Mouse (Mus musculus) left cerebral cortex, postnatal 36 days (tissue): ENCODE measurements around the gene Prss34. TPM values are rescaled to one million over a fixed set of nuclear protein-coding genes. Genes with fewer than 3 reads are reported as not detected.

Source experiments
- DNase-seq, 2 experiments: peaks; one replicate each; pipeline ENCODE4 v3.0.0; 2021 to 2022; ENCODE audit warnings: low spot score in 2 of 2, mixed read lengths in 1 of 2
- intact Hi-C: fragments of 180-260 bp; cut with DNase I; formaldehyde crosslinking; loops from one replicate; pipeline ENCODE4 v1.15.1; 2025
- total RNA-seq, 2 experiments: library from RNA; stranded (reverse); gene quantifications; 2 replicates each; pipeline ENCODE4 v1.2.3; 2021

The Prss34 gene
- not detected for total RNA-seq

GRCm38 (mm10) chr17:25298094-25298493 is at the start of gene Prss34:
Prss34 (plus strand) TSS chr17:25298394.
- DNase-seq: no peak
- intact Hi-C loops: no loop called here

GRCm38 (mm10) chr17:25250181-25250835 is 47.9 kb upstream of the Prss34 start:
- intact Hi-C loops: no loop called here
- DNase-seq: no peak

GRCm38 (mm10) chr17:25252643-25253042 is 45.6 kb upstream of the Prss34 start:
- DNase-seq: no peak
- intact Hi-C loops: no loop called here

DNA sequence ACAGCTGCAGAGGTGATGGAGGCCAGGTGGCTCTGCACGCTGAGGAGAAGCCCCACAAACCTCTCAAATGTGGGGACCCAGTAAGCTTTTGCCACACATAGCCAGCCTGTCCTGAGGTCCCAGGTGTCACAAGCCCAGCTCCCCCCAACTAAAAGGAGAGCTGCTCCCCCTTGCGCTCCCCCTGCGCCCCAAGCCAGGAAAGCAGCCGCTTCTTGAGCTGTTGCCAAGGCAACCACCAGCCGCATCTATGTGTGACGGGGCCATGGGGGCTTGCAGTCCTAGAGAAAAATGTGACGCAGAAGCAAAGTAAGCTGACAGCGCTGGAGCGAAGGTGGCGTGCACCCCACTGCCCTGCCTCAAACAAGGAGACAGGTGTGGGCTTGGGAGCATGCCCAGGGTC is 44.4 kb upstream of the Prss34 start:
- intact Hi-C loops: no loop called here
- DNase-seq: no peak

- intact Hi-C loops: no loop called here
These were observed 43.1 kb upstream of the Prss34 start for GRCm38 (mm10) chr17:25255110-25255509.

GRCm38 (mm10) chr17:25256140-25256754 is 41.9 kb upstream of the Prss34 start, which contains the start of gene Baiap3:
Baiap3 (minus strand) TSS chr17:25256364.
- DNase-seq: no peak
- intact Hi-C loops: no loop called here

More at GRCm38 (mm10) chr17:25255110-25255509, 43.1 kb upstream of the Prss34 start:
- no peak for DNase-seq

DNA sequence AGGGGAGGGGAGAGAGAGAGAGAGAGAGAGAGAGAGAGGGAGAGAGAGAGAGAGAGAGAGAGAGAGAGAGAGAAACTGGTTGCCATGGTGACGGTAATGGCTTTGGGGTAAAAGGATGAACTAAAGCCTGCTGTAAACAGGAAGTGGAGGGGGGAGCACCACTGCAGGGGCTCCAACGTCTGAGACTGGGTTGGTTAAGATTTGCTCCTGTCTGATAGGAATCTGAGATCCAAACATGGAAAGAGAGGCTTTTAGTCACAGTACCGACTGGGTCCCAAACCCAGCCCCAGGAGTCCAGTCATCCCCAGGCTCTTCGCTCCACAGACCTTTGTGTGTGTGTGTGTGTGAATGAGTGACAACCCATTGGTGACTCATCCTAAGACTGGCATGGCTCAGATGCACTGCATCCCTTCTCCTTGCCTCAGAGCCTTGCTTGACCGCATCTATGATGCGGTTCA is 40.4 kb upstream of the Prss34 start:
- no peak for DNase-seq
- intact Hi-C loops: no loop called here

- DNase-seq: no peak
These were observed 33.7 kb upstream of the Prss34 start for GRCm38 (mm10) chr17:25264453-25264852.

GRCm38 (mm10) chr17:25270795-25271335 is 27.3 kb upstream of the Prss34 start:
- intact Hi-C loops: loop anchor here (5.0 kb wide), 1 partner anchor 154 kb away; the partner anchor contains the start of gene Telo2
- no peak for DNase-seq

More at GRCm38 (mm10) chr17:25264453-25264852, 33.7 kb upstream of the Prss34 start:
- intact Hi-C loops: no loop called here

DNA sequence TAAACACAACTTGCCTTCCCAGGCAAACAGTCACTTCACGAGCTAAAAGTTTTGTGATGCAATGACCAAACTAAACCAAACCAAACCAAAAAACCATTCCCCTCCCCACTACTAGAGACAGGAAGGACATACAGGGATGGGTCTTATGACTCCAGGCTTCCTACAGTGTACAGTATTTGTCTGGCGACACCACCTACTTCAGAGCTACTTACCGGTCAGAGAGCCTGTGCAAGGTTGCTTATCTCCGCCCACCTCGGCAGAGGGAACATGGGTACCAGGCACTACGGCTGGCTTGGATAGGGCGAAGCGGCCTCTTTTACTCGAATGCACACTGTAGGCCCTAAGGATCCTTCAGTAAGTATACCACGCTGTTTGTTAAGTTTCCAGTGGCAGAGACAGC is 25.9 kb upstream of the Prss34 start:
- intact Hi-C loops: loop anchor here (2.0 to 5.0 kb wide), 2 partner anchors 88 to 155 kb away; partner anchors contain the start of genes BC003965 and Telo2
- DNase-seq: no peak

DNA sequence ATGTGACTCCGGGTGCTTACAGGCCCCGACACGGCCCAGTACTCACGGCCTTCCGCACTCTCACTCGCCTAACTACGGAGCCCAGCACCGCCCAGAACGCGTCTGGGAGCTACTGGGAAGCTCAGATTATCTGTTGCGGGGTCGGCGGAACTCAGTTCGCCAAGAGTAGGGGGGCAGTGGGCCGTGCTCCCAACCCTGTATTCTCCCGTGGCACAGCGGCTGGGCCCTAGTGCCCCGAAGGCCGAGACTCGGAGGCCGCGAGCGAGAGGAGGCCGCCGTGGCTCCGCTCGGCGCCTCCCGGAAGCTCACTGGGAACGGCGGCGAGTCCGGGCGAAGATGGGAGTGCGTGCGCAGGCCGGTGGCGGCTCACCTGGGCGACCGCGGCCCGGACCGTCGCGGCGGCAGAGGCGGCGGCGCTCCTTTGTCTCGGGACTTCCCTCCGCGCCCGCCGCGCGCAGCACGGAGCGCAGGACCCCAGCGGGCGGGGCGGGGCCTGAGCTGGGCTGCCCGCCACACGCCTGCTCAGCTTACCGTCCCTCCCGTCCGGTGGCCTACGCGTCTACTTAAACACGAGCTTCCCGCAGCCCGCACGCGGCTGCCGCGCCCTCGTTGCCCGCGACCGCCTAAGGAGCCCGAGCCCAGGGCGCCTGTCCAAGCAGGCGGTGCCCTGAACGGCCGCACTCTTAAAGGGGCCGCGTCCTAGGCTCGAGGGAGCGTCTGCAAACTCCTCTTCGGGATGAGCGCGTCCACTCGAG is 25.1 kb upstream of the Prss34 start:
- intact Hi-C loops: loop anchor here (2.0 to 5.0 kb wide), 2 partner anchors 88 to 156 kb away; partner anchors contain the start of genes BC003965 and Telo2
- DNase-seq: peak; percentile 96

- DNase-seq: peak; percentile 97 to 99
- intact Hi-C loops: loop anchor here (2.0 to 5.0 kb wide), 2 partner anchors 89 to 157 kb away; partner anchors contain the start of genes BC003965 and Telo2
These were observed 24.3 kb upstream of the Prss34 start for GRCm38 (mm10) chr17:25273706-25274501.

DNA sequence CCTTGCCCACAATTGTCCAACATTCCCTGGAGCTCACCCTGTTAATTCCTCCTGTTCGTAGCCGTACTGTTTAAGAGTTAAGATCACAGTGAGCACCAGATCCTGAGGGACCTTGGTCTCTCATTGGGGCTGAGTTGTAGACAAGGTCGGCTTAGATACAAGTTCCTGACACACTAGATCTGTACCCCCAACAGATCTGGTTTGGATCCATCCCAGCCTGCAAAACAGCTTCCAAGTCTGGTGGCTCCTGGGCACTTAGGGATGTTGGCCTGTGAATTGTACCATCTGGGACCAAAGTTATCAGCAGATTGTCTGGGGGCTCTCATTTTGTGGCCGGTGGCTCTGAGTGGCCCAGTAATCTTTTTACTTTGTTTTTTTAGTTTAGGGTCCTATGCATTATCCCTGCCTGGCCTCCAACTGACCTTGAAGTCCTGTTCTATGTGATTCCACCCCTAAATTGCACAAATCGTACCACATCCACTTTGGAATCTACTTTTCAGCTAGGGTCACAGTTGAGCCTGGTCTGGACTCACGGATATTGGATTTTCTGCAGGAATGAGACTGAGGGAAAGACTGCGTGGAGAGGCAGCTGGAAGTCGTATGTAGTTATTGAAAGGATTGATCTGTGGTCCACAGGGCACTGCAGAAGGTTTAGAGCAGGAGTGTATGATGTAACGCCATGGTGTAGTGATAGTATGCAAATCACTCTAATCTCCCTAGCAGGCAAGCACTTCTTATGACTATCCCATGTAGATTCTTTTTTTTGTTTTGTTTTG is 23.4 kb upstream of the Prss34 start, which contains the start of gene Ube2i:
Gene Ube2i, minus strand, starts transcription at position 52 of the 776 bp plus-strand sequence.
- intact Hi-C loops: loop anchor here (5.0 kb wide), 1 partner anchor 157 kb away; the partner anchor contains the start of gene Telo2
- no peak for DNase-seq

GRCm38 (mm10) chr17:25275833-25276232 is 22.4 kb upstream of the Prss34 start:
- DNase-seq: no peak
- intact Hi-C loops: no loop called here

- DNase-seq: no peak
- intact Hi-C loops: no loop called here
These were observed 16.1 kb upstream of the Prss34 start for GRCm38 (mm10) chr17:25282133-25282532.

DNA sequence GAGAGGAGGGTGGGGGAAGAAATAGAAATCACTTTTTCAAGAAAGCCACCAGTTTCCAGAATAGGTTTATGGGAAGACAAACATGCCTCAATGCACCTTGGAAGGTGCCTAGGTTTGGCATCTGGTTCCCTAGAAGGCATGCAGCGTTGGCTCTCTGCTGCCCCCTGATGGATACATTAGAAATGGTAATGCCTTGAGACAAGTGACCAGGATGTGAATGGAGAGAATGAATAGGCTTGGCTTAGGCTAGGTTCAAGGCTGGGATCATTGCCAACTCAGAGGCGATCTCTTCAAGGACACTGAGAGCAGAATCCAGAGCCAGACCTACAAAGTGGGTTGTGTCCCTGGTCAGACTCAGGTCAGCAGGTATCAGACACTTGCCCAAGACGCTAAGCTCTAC is 13.2 kb upstream of the Prss34 start:
- intact Hi-C loops: loop anchor here (5.0 kb wide), 1 partner anchor 77 kb away; no protein-coding TSS in a partner anchor
- DNase-seq: peak; percentile 12 to 26

DNA sequence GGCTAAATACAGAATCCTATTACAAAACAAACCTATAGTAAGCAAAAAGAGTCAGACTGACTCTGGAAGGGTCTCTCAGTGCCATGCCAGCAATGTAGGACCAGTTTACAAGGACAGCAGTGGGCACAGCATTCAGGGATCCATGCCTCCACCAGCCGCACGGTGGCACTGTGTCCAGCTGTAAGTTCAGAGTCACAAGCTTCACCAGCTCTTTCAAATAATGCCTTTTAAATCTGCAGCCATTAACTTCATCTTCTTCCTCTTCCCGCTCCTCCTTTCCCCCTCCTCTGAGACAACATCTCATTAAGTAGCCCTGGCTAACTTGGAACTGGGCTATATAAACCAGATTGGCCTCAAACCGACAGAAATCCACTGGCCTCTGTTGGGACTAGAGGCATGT is 9.4 kb upstream of the Prss34 start:
- intact Hi-C loops: loop anchor here (5.0 kb wide), 1 partner anchor 73 kb away; no protein-coding TSS in a partner anchor
- peak in 1 of 2 experiments; percentile 32 for DNase-seq

DNA sequence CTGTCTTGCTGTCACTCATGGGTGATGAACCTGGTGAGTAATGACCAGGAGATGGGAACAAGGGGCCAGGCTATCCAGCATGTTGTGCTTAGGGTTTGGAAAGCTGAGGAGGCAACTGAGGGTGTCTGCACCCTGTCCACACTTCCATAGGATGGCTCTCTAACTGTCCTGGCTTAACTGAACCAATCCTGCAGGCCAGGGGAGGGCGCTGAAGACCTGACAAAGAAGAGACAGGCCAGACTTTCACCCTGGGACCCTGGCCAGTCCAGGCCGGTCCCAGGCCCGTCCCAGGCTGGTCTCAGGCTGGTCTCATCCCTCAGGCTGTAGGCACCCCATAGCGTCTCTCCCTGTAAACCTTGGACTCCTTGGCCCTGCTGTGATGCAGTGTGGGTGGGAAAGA is 7.8 kb upstream of the Prss34 start:
- intact Hi-C loops: no loop called here
- DNase-seq: no peak
